Mouse (Mus musculus) lung, postnatal 4 days (tissue): ENCODE measurements around the gene Gpank1.

Experiments used
- DNase-seq, 2 experiments: peaks; one replicate each; pipeline ENCODE4 v3.0.0; 2021

The Gpank1 gene

GRCm38 (mm10) chr17:35132174-35132560 is 10.9 kb downstream of the Gpank1 start:
- DNase-seq, result no peak

GRCm38 (mm10) chr17:35133517-35133916 is 12.3 kb downstream of the Gpank1 start:
- DNase-seq, result no peak

- DNase-seq, result peak; percentile 95
Observed at GRCm38 (mm10) chr17:35134801-35135590, 13.7 kb downstream of the Gpank1 start, which contains the start of gene Bag6. Gene Bag6, plus strand, starts transcription at chr17:35135178.

GRCm38 (mm10) chr17:35135591-35136320 is 14.5 kb downstream of the Gpank1 start:
- no peak for DNase-seq

- no peak for DNase-seq
Observed at GRCm38 (mm10) chr17:35139269-35139668, 18.0 kb downstream of the Gpank1 start.

GRCm38 (mm10) chr17:35140490-35140996 is 19.3 kb downstream of the Gpank1 start:
- DNase-seq, result no peak

GRCm38 (mm10) chr17:35141971-35142370 is 20.7 kb downstream of the Gpank1 start:
- DNase-seq, result no peak

- DNase-seq, result no peak
Observed at GRCm38 (mm10) chr17:35146139-35146538, 24.9 kb downstream of the Gpank1 start.

GRCm38 (mm10) chr17:35147348-35147747 is 26.1 kb downstream of the Gpank1 start:
- no peak for DNase-seq

- no peak for DNase-seq
Observed at GRCm38 (mm10) chr17:35147922-35148639, 26.8 kb downstream of the Gpank1 start.

DNA sequence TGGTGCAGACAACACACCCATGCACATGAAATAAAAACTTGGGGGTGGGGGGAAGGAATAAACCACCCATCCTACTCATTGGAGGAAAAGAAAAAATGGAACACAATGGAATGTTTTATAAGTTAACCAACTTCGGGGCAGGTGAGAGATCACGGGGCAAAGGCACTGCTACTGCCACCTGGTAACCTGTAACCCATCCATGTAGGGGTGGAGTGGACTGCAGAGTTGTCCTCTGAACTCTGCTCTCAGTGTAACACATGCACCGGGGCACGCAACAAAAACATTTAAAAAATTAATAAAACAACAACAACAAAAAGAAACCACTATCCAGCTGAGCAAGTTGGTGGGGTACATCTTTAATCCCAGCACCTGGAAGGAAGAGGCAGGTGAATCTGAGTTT is 30.9 kb downstream of the Gpank1 start:
- DNase-seq, result no peak

DNA sequence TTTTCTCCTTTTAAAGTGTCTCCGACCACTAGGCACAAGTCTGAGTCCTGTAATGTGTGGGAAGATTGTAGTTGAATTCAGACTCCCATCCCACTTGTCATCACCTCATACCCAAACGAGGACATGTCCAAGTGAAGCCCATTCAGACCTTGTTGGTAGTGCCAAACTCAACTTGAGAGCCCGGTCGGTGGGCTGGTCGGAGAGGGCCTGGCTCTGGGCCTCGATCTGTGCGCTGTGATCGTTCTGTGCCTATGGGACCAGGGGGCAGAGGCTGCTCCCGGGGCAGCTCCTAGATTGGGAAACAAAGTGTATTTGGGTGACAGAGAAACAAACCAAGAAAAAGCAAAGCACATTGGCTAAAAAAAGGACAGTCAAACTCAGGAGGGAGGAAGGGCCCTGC is 31.8 kb downstream of the Gpank1 start:
- no peak for DNase-seq

DNA sequence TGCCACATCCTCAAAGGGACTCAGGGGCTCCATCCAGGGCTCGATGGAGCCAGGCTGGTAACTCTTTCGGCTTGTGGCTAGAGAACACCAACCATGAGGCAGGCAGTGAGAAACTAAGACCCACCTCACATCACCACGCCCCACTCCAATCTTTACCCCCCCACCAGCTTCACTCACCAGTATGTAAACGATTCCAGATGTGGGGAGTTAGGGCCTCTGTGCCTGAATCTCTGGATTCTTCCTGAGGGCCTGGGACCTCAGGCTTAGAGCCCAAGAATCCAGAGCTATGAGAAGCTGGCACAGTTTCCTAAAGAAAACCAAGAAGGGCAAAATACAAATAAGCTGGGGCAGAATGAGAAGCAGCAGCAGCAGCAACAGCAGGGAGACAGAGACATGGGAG is 32.7 kb downstream of the Gpank1 start:
- DNase-seq, result no peak

DNA sequence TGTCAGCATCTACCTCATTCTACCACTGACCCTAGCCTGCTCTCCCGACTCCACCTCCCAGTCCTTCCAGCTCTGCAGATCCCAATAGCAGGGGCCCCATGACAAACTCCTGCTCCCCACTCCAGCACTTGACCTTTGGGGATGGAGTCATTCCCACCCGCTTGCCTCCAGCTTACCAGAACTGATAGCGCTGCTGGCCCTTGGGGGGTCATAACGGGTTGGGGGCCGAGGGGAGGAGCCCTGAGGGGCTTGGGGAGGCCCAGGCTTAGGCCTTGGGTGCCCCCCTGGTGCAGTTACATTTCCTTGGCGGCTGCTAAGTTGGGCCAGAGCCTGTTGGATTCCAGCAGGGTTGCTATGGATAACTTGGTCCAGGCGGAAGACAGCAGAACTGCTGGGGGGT is 33.4 kb downstream of the Gpank1 start:
- peak in 1 of 2 experiments; percentile 23 for DNase-seq

GRCm38 (mm10) chr17:35155451-35155850 is 34.2 kb downstream of the Gpank1 start:
- peak in 1 of 2 experiments; percentile 28 for DNase-seq

- DNase-seq, result peak in 1 of 2 experiments; percentile 28
Observed at GRCm38 (mm10) chr17:35156461-35157200, 35.4 kb downstream of the Gpank1 start.

DNA sequence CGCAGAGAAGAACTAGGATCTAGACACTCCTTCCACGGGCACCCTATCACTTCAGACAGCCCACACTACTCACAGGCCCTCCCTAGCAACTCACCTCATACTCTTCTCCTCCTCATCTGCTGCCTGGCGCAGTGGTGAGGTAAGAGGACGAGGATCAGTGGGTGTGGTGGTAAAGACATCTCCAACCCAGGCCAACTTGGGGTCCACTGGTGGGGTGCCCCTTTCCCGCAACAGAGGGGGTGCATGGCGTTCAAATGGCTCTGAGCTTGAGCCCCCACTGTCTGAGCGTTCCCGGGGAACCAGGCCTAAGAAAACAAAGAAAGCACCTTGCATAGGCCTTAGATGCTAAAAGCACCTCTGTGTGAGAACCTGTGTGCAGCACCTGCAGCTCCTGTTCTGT is 36.0 kb downstream of the Gpank1 start:
- DNase-seq, result no peak

DNA sequence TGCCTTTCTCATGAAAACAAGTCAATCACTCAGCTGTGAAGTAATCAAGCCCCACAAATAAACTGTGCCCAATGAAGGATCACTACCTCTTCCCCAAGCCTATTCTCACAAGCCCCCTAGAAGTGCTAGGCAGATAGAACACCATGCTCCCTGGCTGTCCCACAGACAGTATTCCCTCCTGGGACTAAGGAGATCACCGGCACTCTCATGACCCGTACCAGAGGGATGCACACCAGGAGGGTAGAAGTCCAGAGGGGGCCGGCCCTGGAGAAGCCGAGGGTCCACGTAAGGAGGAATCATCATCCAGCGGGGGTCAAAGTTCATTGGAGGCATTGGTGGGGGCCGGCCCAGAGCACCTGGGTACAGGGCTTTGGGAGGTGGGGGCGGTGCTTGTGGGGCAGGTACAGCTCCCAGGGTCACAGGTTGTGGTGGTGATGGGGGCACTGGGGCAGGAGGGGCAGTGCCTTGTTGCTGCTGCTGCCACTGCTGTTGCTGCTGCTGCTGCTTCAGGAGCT is 36.5 kb downstream of the Gpank1 start:
- DNase-seq, result peak in 1 of 2 experiments; percentile 24

- peak in 1 of 2 experiments; percentile 17 for DNase-seq
Observed at GRCm38 (mm10) chr17:35158850-35159593, 37.8 kb downstream of the Gpank1 start.

DNA sequence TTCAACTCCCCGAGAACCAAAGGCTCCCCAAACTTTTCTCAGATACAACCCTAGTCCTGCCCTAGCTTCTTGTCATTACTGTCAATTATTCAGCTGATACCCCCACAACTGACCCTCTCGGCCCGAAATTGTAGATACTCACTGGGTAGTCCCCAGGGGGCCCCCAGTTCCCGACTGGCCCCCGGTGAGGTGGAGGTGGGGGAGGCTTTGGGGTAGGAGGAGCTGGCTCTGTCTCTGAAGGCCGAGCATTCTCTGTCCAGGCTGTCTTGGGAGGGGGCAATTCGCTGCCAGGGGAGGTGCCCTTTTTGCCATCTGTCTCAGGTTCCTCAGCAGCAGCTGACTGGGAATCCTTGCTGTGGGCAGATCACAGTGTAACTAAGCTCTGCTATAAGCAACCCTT is 38.4 kb downstream of the Gpank1 start:
- DNase-seq, result peak in 1 of 2 experiments; percentile 20

DNA sequence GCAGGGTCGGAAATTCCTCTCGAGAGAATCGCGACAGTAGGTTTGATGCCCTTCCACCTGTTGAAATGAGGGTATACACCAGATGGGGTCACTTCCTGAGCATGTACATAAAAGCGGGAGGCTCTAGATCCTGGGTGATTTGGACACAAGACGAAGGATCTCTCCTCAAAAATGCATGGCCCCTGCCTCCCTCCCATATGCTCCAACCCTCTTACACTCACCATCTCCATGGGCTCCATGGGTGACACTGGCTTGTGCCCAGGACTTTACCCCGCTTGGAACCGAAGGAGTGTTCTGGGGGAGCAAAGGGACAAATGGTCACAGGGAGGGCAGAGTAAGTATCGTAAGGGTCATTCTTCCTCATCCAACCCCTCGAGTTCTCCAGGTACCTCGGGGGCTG is 40.2 kb downstream of the Gpank1 start:
- DNase-seq, result peak in 1 of 2 experiments; percentile 24
